Comparison of ENCODE assay signal across 30 mouse cellular contexts in the genomic region with DNA sequence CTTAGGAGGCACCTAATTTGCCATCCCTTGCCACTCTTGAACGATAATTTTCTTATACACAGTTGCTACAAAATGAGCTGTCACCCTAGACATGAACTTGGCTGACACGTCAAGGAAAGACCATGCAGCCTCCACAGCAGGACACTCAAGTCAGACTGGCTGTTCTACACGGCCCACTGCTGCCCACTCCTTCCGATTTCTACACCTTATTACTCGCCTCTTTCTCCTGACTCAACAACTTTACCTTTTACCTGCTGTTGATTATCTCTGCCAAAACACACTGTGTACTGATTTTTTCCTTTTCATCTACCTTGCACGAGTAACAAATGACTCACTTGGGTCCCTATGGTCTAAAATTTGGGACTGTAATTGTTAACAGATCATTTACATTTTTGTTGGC.
DNase-seq lines count a peak whose midpoint lies in the region; ATAC-seq lines count a peak whose summit lies in the region.
"Had no signal": no experiment of that assay in that cellular context is flagged by ENCODE, and none has a peak within 500 bp of the region (broad histone marks: within the 10 kb centered on the region; RNA-seq: fewer than 3 reads in every experiment).

No protein-coding gene starts in this region.

- no peaks in the 10 kb centered on the region for H3K27me3 ChIP-seq in forebrain, embryonic 10.5 days (ENCODE audit: poor library complexity, severe bottlenecking)
- H3K27me3 ChIP-seq in forebrain, embryonic 16.5 days (replicated peaks; ENCODE audit: control insufficient read depth, insufficient read depth, low read length) = no peaks in the 10 kb centered on the region
- no peaks in the 10 kb centered on the region for H3K27me3 ChIP-seq in kidney, embryonic 16.5 days (ENCODE audit: insufficient read depth, low read length)
- no peaks in the 10 kb centered on the region for H3K27me3 ChIP-seq in limb, embryonic 13.5 days
- H3K27me3 ChIP-seq: CH12.LX; embryonic facial prominence, embryonic 15.5 days; forebrain, embryonic 13.5 days; heart, embryonic 13.5 days; Patski had no signal

- peaks cover 43% of the 10 kb centered on the region for H3K4me1 ChIP-seq in forebrain, embryonic 10.5 days
- peaks cover 12% of the 10 kb centered on the region for H3K4me1 ChIP-seq in forebrain, embryonic 16.5 days (replicated peaks; ENCODE audit: control insufficient read depth, insufficient read depth, low read length)
- peaks cover 15% of the 10 kb centered on the region for H3K4me1 ChIP-seq in kidney, embryonic 16.5 days (ENCODE audit: insufficient read depth, low read length)
- H3K4me1 ChIP-seq in limb, embryonic 13.5 days = peaks cover 28% of the 10 kb centered on the region

- WGBS in forebrain, embryonic 10.5 days = 74% methylated on average over 6 of the region's 6 CpGs
- whole genome bisulfite sequencing in forebrain, embryonic 16.5 days = 72% methylated on average over 6 of the region's 6 CpGs
- WGBS in kidney, embryonic 16.5 days = 31% methylated on average over 6 of the region's 6 CpGs
- 51% methylated on average over 6 of the region's 6 CpGs for WGBS in limb, embryonic 13.5 days

- no peaks in the 10 kb centered on the region for H3K36me3 ChIP-seq in forebrain, embryonic 10.5 days (replicated peaks)
- H3K36me3 ChIP-seq in forebrain, embryonic 16.5 days (ENCODE audit: control insufficient read depth, insufficient read depth) = no peaks in the 10 kb centered on the region
- H3K36me3 ChIP-seq in kidney, embryonic 16.5 days (ENCODE audit: insufficient read depth, low read length) = no peaks in the 10 kb centered on the region
- H3K36me3 ChIP-seq in limb, embryonic 13.5 days = no peaks in the 10 kb centered on the region
- H3K36me3 ChIP-seq: embryonic facial prominence, embryonic 15.5 days; G1E; heart, embryonic 10.5 days; heart, embryonic 13.5 days had no signal

- peak overlapping the region; percentile 35; the same call in 1 of the 2 replicates for H3K27ac ChIP-seq in forebrain, embryonic 10.5 days
- no peak overlapping the region for H3K27ac ChIP-seq in forebrain, embryonic 16.5 days (ENCODE audit: low read length)
- H3K27ac ChIP-seq in kidney, embryonic 16.5 days (ENCODE audit: low read length) = peak overlapping the region; percentile 4; the same call in 1 of the 2 replicates
- H3K27ac ChIP-seq in limb, embryonic 13.5 days = peak overlapping the region; percentile 65; the same call in 1 of the 2 replicates
- H3K27ac ChIP-seq: embryonic facial prominence, embryonic 15.5 days; forebrain, embryonic 13.5 days; heart, adult 2 months; heart, embryonic 10.5 days; heart, embryonic 13.5 days; hindbrain, embryonic 14.5 days; hindbrain, postnatal 0 days had no signal

- H3K4me2 ChIP-seq in forebrain, embryonic 16.5 days (ENCODE audit: low read length) = no peak overlapping the region
- H3K4me2 ChIP-seq in kidney, embryonic 16.5 days (replicated peaks; ENCODE audit: low read depth, low read length) = no peak overlapping the region
- no peak overlapping the region for H3K4me2 ChIP-seq in limb, embryonic 13.5 days (replicated peaks)
- H3K4me2 ChIP-seq: embryonic facial prominence, embryonic 15.5 days; forebrain, embryonic 13.5 days; heart, embryonic 13.5 days; hindbrain, embryonic 14.5 days had no signal

- no peak for DNase-seq in forebrain, embryonic 10.5 days (ENCODE audit: extremely low spot score, low spot score)
- DNase-seq in kidney, postnatal 25 days = no peak
- peak; percentile 55 for DNase-seq in gonadal fat pad, adult 2 months (ENCODE audit: low read depth)
- no peak for DNase-seq in lung, postnatal 14 days
- DNase-seq in left cerebral cortex, postnatal 4 days = no peak
- DNase-seq: adrenal gland, postnatal 10 days; adrenal gland, postnatal 36 days; B cell, adult 2 months; cerebellum, adult 11 months; cerebellum, adult 2 months; cerebellum, adult 9-11 months; cerebellum, postnatal 36 days; forebrain, postnatal 0 days; gastrocnemius, postnatal 25 days; heart, adult 2 months; heart, postnatal 14 days; heart, postnatal 4 days had no signal

- no peak overlapping the region for H3K9ac ChIP-seq in forebrain, embryonic 16.5 days (replicated peaks; ENCODE audit: low read depth, low read length)
- no peak overlapping the region for H3K9ac ChIP-seq in kidney, embryonic 16.5 days (replicated peaks; ENCODE audit: low read length)
- H3K9ac ChIP-seq in limb, embryonic 13.5 days = no peak overlapping the region
- H3K9ac ChIP-seq: embryonic facial prominence, embryonic 15.5 days; forebrain, embryonic 13.5 days; forebrain, postnatal 0 days; heart, embryonic 13.5 days; hindbrain, embryonic 14.5 days had no signal

- H3K9me3 ChIP-seq in forebrain, embryonic 10.5 days = no peaks in the 10 kb centered on the region
- H3K9me3 ChIP-seq in forebrain, embryonic 16.5 days (ENCODE audit: control insufficient read depth, low read length) = no peaks in the 10 kb centered on the region
- H3K9me3 ChIP-seq in kidney, embryonic 16.5 days (ENCODE audit: low read length) = no peaks in the 10 kb centered on the region
- no peaks in the 10 kb centered on the region for H3K9me3 ChIP-seq in limb, embryonic 13.5 days
- H3K9me3 ChIP-seq: embryonic facial prominence, embryonic 15.5 days; forebrain, embryonic 13.5 days; heart, embryonic 10.5 days; heart, embryonic 13.5 days had no signal

- H3K4me3 ChIP-seq in forebrain, embryonic 10.5 days = no peak overlapping the region
- H3K4me3 ChIP-seq in forebrain, embryonic 16.5 days (replicated peaks; ENCODE audit: low read length) = no peak overlapping the region
- H3K4me3 ChIP-seq in kidney, embryonic 16.5 days (ENCODE audit: low read length) = no peak overlapping the region
- no peak overlapping the region for H3K4me3 ChIP-seq in limb, embryonic 13.5 days
- H3K4me3 ChIP-seq: embryonic facial prominence, embryonic 15.5 days; forebrain, embryonic 13.5 days; heart, adult 2 months; heart, embryonic 10.5 days; heart, embryonic 13.5 days had no signal

- intact Hi-C loops in left cerebral cortex, postnatal 4 days (cut with DNase I) = no loop called here

- ATAC-seq in forebrain, embryonic 16.5 days = no peak
- 0 out of 2 replicates have a peak, but pooled peaks have one; percentile 24 for ATAC-seq in kidney, embryonic 16.5 days (ENCODE audit: low FRiP score, low TSS enrichment)
- ATAC-seq in limb, embryonic 13.5 days (ENCODE audit: low FRiP score, low read depth) = no peak
- ATAC-seq: forebrain, embryonic 13.5 days; forebrain, postnatal 0 days; hindbrain, postnatal 0 days; inflammation-experienced regulatory T-cells, adult 6 months; Patski had no signal
